Mouse (Mus musculus) cerebellum, adult 2 months (tissue): ENCODE results near the gene Cdk5rap3.

Experiments
- CTCF ChIP-seq: fragments of 200-500 bp; IDR thresholded peaks from 2 replicates; pipeline ENCODE4 v1.5.1; 2011; ENCODE audit warnings: low read depth, mild to moderate bottlenecking, control low read depth, low read length, moderate library complexity, borderline replicate concordance; ENCODE audit not compliant: insufficient read depth
- POLR2A ChIP-seq: fragments of 200-500 bp; IDR thresholded peaks from 2 replicates; pipeline ENCODE4 v1.6.1; 2011; ENCODE audit warnings: low read length, control low read depth, borderline replicate concordance; ENCODE audit not compliant: insufficient read depth

- TF ChIP-seq CTCF (no peak), POLR2A (no peak)
Measured at GRCm38 (mm10) chr11:96861446-96861845, 54.9 kb downstream of the Cdk5rap3 start.
